Mouse (Mus musculus) duodenum, adult 2 months (tissue): Measurements from ENCODE around the gene Usp6nl. TPM values are rescaled to one million over a fixed set of nuclear protein-coding genes. Genes with fewer than 3 reads are reported as not detected.

Experiments
- polyA plus RNA-seq: library from polyadenylated mRNA; depleted of rRNA; stranded (reverse); fragments of >200 nt; gene quantifications from 2 replicates; pipeline ENCODE4 v1.2.3, GENCODE M21; 2012; ENCODE audit warnings: low replicate concordance; rRNA removed

Gene Usp6nl
- 2.7 and 2.9 TPM in 2 replicates for polyA plus RNA-seq

DNA sequence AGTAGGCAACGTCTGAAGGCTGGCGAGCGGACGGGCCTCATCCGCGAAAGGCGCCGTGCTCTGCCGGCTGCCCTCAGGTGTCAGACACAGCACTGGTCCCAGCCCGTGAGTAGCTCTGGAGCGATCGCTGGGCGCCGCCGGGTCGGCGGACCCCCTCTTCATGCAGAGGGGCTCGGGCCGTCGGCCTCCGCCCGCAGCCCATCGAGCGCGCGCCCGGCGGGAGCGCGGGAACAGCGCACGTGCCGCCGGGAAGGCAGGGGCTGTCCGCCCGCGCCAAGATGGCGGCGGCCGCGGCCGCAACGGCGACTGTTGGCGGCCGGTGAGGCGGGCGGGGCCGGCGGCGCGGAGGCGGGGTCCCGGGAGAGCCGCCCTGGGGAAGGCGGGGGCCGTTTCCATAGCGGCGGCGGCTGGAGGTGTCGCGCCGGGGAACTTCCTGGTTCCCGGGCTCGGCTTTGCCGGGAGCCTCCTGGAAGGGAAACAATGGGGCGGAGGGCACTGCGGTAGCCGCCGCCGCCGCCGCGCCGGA lies at the start of gene Usp6nl:
TSS of gene Usp6nl (plus strand) at position 292 of the 526 bp plus-strand sequence.

Other genes with a start within 250 kb of the Usp6nl start
- gene Proser2, start 192.5 kb upstream of the Usp6nl start, polyA plus RNA-seq = 10.9 and 12.2 TPM in 2 replicates
- 1.2 and 4.9 TPM in 2 replicates for gene Echdc3, start 109.6 kb upstream of the Usp6nl start, polyA plus RNA-seq